Comparison of ENCODE assay signal across 9 mouse cellular contexts in the genomic region with DNA sequence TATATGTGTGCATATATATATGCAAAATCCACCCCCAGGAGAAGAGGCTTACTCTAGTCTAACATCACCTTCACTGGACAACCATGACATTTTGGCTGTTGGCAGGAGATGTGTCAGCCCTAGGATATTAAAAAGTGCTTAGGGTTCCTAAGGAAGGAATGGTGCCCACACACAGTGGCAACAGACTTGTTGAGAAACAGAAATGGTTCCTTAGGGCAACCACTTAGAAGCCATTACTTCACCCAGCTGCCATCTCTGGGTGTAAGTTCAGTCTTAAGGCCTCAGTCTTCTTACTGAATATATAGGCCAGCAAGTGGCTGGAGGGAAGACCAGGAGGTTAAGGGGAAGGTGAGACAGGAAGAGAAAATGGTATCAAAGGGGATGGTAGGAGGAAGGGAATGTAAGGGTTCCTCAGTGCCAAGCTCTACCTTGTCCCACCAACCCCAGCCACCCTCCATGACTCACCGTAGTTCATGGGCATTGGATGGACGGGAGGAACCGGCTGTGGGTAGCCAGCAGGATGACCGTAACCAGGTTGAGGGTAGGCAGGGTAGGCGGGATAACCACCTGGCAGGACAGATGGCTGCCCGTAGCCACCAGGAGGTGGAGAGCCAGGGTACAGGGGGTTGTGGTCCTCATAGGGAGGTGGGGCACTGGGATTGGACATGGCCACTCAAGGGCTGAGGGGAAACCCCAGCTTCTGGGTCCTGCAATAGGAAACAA. TPM values are rescaled to one million over a fixed set of nuclear protein-coding genes. Genes with fewer than 3 reads are reported as not detected.
A peak's percentile ranks its signal among the peaks of the same experiment; 100 is the strongest.
DNase-seq lines count a peak whose midpoint lies in the region; ATAC-seq and TF ChIP-seq lines count a peak whose summit lies in the region.
"Had no signal": no experiment of that assay in that cellular context is flagged by ENCODE, and none has a peak within 500 bp of the region (broad histone marks: within the 10 kb centered on the region; RNA-seq: fewer than 3 reads in every experiment).

No protein-coding gene starts in this region.

- peak overlapping the region; percentile 99 for H3K27ac ChIP-seq in heart, embryonic 11.5 days (ENCODE audit: low read depth, low read length)
- H3K27ac ChIP-seq in forebrain, embryonic 16.5 days (ENCODE audit: low read length) = peak overlapping the region; percentile 69
- peak overlapping the region; percentile 96 for H3K27ac ChIP-seq in liver, postnatal 0 days (ENCODE audit: low read depth)
- H3K27ac ChIP-seq in thymus, adult 2 months (ENCODE audit: control insufficient read depth, insufficient read depth, low read length) = no peak overlapping the region

- no peak for TF ChIP-seq POLR2A in thymus, adult 2 months (IDR thresholded peaks at IDR 0.05; ENCODE audit: control insufficient read depth, extremely low read depth, insufficient read depth, low read length, poor library complexity)

- DNase-seq in heart, adult 8-10 months (ENCODE audit: low spot score) = no peak
- peak; percentile 74 for DNase-seq in adipocyte (ENCODE audit: low spot score)
- no peak for DNase-seq in liver, postnatal 0 days
- DNase-seq in left cerebral cortex, postnatal 4 days = no peak
- DNase-seq in frontal cortex, postnatal 14 days (ENCODE audit: low spot score in 2 of 2) = no peak
- no peak for DNase-seq in thymus, adult 2 months

- no peaks in the 10 kb centered on the region for H3K27me3 ChIP-seq in heart, embryonic 11.5 days (ENCODE audit: control insufficient read depth, insufficient read depth, low read length)
- H3K27me3 ChIP-seq in forebrain, embryonic 16.5 days (replicated peaks; ENCODE audit: control insufficient read depth, insufficient read depth, low read length) = no peaks in the 10 kb centered on the region
- no peaks in the 10 kb centered on the region for H3K27me3 ChIP-seq in liver, postnatal 0 days (ENCODE audit: insufficient read depth, low read length)
- no peaks in the 10 kb centered on the region for H3K27me3 ChIP-seq in thymus, adult 2 months (ENCODE audit: control insufficient read depth, insufficient read depth, low read length)

- WGBS in heart, embryonic 11.5 days (ENCODE audit: insufficient replicate concordance) = 77% methylated on average over 6 of the region's 6 CpGs
- 92% methylated on average over 6 of the region's 6 CpGs for WGBS in forebrain, embryonic 16.5 days
- WGBS in liver, postnatal 0 days (ENCODE audit: insufficient replicate concordance) = 65% methylated on average over 6 of the region's 6 CpGs
- WGBS in thymus, adult 2 months = 94% methylated on average over 6 of the region's 6 CpGs

- H3K36me3 ChIP-seq in heart, embryonic 11.5 days (ENCODE audit: control insufficient read depth, insufficient read depth, low read length) = peaks cover 14% of the 10 kb centered on the region
- peaks cover 4% of the 10 kb centered on the region; the same call in 1 of the 2 replicates for H3K36me3 ChIP-seq in forebrain, embryonic 16.5 days (ENCODE audit: control insufficient read depth, insufficient read depth)
- H3K36me3 ChIP-seq in liver, postnatal 0 days (replicated peaks; ENCODE audit: insufficient read depth, low read length) = peaks cover 24% of the 10 kb centered on the region
- no peaks in the 10 kb centered on the region for H3K36me3 ChIP-seq in thymus, adult 2 months (ENCODE audit: control insufficient read depth, insufficient read depth, low read length)

- peak overlapping the region; percentile 67 for H3K4me2 ChIP-seq in heart, embryonic 11.5 days
- no peak overlapping the region for H3K4me2 ChIP-seq in forebrain, embryonic 16.5 days (ENCODE audit: low read length)
- peak overlapping the region; percentile 74 for H3K4me2 ChIP-seq in liver, postnatal 0 days (ENCODE audit: low read depth, low read length)

- no peaks in the 10 kb centered on the region for H3K9me3 ChIP-seq in heart, embryonic 11.5 days (replicated peaks; ENCODE audit: control insufficient read depth, low read length)
- H3K9me3 ChIP-seq in forebrain, embryonic 16.5 days (ENCODE audit: control insufficient read depth, low read length) = no peaks in the 10 kb centered on the region
- no peaks in the 10 kb centered on the region for H3K9me3 ChIP-seq in liver, postnatal 0 days (ENCODE audit: low read length)

- intact Hi-C loops in left cerebral cortex, postnatal 4 days (cut with DNase I) = loop anchor here (10.0 kb wide), 1 partner anchor 160 kb away; no protein-coding TSS in a partner anchor

- peak overlapping the region; percentile 33 for H3K4me3 ChIP-seq in heart, embryonic 11.5 days (ENCODE audit: low read depth, low read length)
- H3K4me3 ChIP-seq in forebrain, embryonic 16.5 days (replicated peaks; ENCODE audit: low read length) = no peak overlapping the region
- 0 out of 2 replicates have a peak overlapping the region, but pooled peaks have one; percentile 40 for H3K4me3 ChIP-seq in liver, postnatal 0 days (ENCODE audit: low read depth, low read length)
- H3K4me3 ChIP-seq in thymus, adult 2 months (ENCODE audit: control insufficient read depth, insufficient read depth, low read length) = no peak overlapping the region

- no peak for ATAC-seq in heart, embryonic 11.5 days (replicated peaks; ENCODE audit: insufficient number of reproducible peaks, low FRiP score, low TSS enrichment)
- no peak for ATAC-seq in forebrain, embryonic 16.5 days
- ATAC-seq in liver, postnatal 0 days = no peak; the same call in 1 of the 2 replicates

- peaks cover 80% of the 10 kb centered on the region for H3K4me1 ChIP-seq in heart, embryonic 11.5 days (ENCODE audit: control insufficient read depth, insufficient read depth, low read length)
- peaks cover 18% of the 10 kb centered on the region for H3K4me1 ChIP-seq in forebrain, embryonic 16.5 days (replicated peaks; ENCODE audit: control insufficient read depth, insufficient read depth, low read length)
- peaks cover 41% of the 10 kb centered on the region for H3K4me1 ChIP-seq in liver, postnatal 0 days (ENCODE audit: insufficient read depth)
- H3K4me1 ChIP-seq in thymus, adult 2 months (replicated peaks; ENCODE audit: control insufficient read depth, insufficient read depth, low read length) = 0 out of 2 replicates have a peak, but pooled peaks cover 8% of the 10 kb centered on the region

- 0 out of 2 replicates have a peak, but pooled peaks have one; percentile 2 for TF ChIP-seq CTCF in liver, postnatal 0 days (IDR thresholded peaks at IDR 0.05; ENCODE audit: low read depth)
- no peak for TF ChIP-seq CTCF in thymus, adult 2 months (IDR thresholded peaks at IDR 0.05; ENCODE audit: borderline replicate concordance, control insufficient read depth, extremely low read depth, insufficient read depth, low read length, poor library complexity)

- no peak for TF ChIP-seq EP300 in liver, postnatal 0 days (IDR thresholded peaks at IDR 0.05; ENCODE audit: low read depth)

- peak overlapping the region; percentile 63; the same call in 1 of the 2 replicates for H3K9ac ChIP-seq in heart, embryonic 11.5 days (ENCODE audit: low read depth, low read length)
- no peak overlapping the region for H3K9ac ChIP-seq in forebrain, embryonic 16.5 days (replicated peaks; ENCODE audit: low read depth, low read length)
- peak overlapping the region; percentile 72 for H3K9ac ChIP-seq in liver, postnatal 0 days (replicated peaks)

RNA-seq across cellular contexts. Expression of gene Pnkd, which starts 10.2 kb away (rescaled TPM):
- 225 and 231 TPM in 2 replicates for polyA plus RNA-seq in heart, embryonic 11.5 days (2014; fragmentation: Nextera tagmentation; extraction: Ambion mirVana)
- total RNA-seq in heart, adult 8-10 months (2022) = 100 to 1,000 TPM; 125 to 142 (median 135) TPM
- polyA plus RNA-seq in forebrain, embryonic 16.5 days (2015; fragmentation: Nextera tagmentation; extraction: Ambion mirVana) = 98.4 and 105 TPM in 2 replicates
- 46.7 and 50.0 TPM in 2 replicates for polyA plus RNA-seq in liver, postnatal 0 days (2015; fragmentation: Nextera tagmentation; extraction: Ambion mirVana)
- 10 to 100 TPM; 98.6 to 99.4 TPM for total RNA-seq in left cerebral cortex, postnatal 4 days (2021)
- polyA plus RNA-seq in thymus, adult 2 months (2012; rRNA removed) = 41.1 and 50.1 TPM in 2 replicates

RNA-seq across cellular contexts. Expression of gene Aamp, which starts 10.4 kb away (rescaled TPM):
- 173 and 193 TPM in 2 replicates for polyA plus RNA-seq in heart, embryonic 11.5 days (2014; fragmentation: Nextera tagmentation; extraction: Ambion mirVana)
- 100 to 1,000 TPM in 2 of 4 experiments, 10 to 100 TPM in 2; 95.4 to 107 (median 99.6) TPM for total RNA-seq in heart, adult 8-10 months (2022)
- 216 and 225 TPM in 2 replicates for polyA plus RNA-seq in forebrain, embryonic 16.5 days (2015; fragmentation: Nextera tagmentation; extraction: Ambion mirVana)
- 105 and 109 TPM in 2 replicates for polyA plus RNA-seq in liver, postnatal 0 days (2015; fragmentation: Nextera tagmentation; extraction: Ambion mirVana)
- 100 to 1,000 TPM; 122 to 124 TPM for total RNA-seq in left cerebral cortex, postnatal 4 days (2021)
- polyA plus RNA-seq in thymus, adult 2 months (2012; rRNA removed) = 183 and 201 TPM in 2 replicates

RNA-seq across cellular contexts. Expression of gene Tmbim1, which starts 10.5 kb away (rescaled TPM):
- 29.2 and 37.1 TPM in 2 replicates for polyA plus RNA-seq in heart, embryonic 11.5 days (2014; fragmentation: Nextera tagmentation; extraction: Ambion mirVana)
- total RNA-seq in heart, adult 8-10 months (2022) = 10 to 100 TPM; 40.4 to 45.1 (median 44.2) TPM
- polyA plus RNA-seq in forebrain, embryonic 16.5 days (2015; fragmentation: Nextera tagmentation; extraction: Ambion mirVana) = 6.9 and 7.7 TPM in 2 replicates
- 18.5 and 18.7 TPM in 2 replicates for polyA plus RNA-seq in liver, postnatal 0 days (2015; fragmentation: Nextera tagmentation; extraction: Ambion mirVana)
- 1 to 10 TPM; 5.2 to 5.3 TPM for total RNA-seq in left cerebral cortex, postnatal 4 days (2021)
- 55.5 and 69.2 TPM in 2 replicates for polyA plus RNA-seq in thymus, adult 2 months (2012; rRNA removed)

RNA-seq across cellular contexts. Expression of gene Gpbar1, which starts 16.5 kb away (rescaled TPM):
- polyA plus RNA-seq in heart, embryonic 11.5 days (2014; fragmentation: Nextera tagmentation; extraction: Ambion mirVana) = 0.83 and 1.0 TPM in 2 replicates
- not detected for total RNA-seq in heart, adult 8-10 months (2022)
- 0.20 TPM in 1 of 2 replicates, not detected in the other for polyA plus RNA-seq in forebrain, embryonic 16.5 days (2015; fragmentation: Nextera tagmentation; extraction: Ambion mirVana)
- polyA plus RNA-seq in liver, postnatal 0 days (2015; fragmentation: Nextera tagmentation; extraction: Ambion mirVana) = 0.20 and 0.22 TPM in 2 replicates
- not detected for total RNA-seq in left cerebral cortex, postnatal 4 days (2021)
- 0.40 and 1.3 TPM in 2 replicates for polyA plus RNA-seq in thymus, adult 2 months (2012; rRNA removed)
- total RNA-seq: left cerebral cortex, adult 8-10 months had no signal

RNA-seq across cellular contexts. Expression of gene Arpc2, which starts 59.0 kb away (rescaled TPM):
- 387 and 411 TPM in 2 replicates for polyA plus RNA-seq in heart, embryonic 11.5 days (2014; fragmentation: Nextera tagmentation; extraction: Ambion mirVana)
- 100 to 1,000 TPM; 111 to 149 (median 137) TPM for total RNA-seq in heart, adult 8-10 months (2022)
- 413 and 455 TPM in 2 replicates for polyA plus RNA-seq in forebrain, embryonic 16.5 days (2015; fragmentation: Nextera tagmentation; extraction: Ambion mirVana)
- polyA plus RNA-seq in liver, postnatal 0 days (2015; fragmentation: Nextera tagmentation; extraction: Ambion mirVana) = 238 and 254 TPM in 2 replicates
- 100 to 1,000 TPM; 333 to 372 TPM for total RNA-seq in left cerebral cortex, postnatal 4 days (2021)
- 263 and 279 TPM in 2 replicates for polyA plus RNA-seq in thymus, adult 2 months (2012; rRNA removed)

Comparison
In these comparisons a context has a peak if more than half of its experiments do, and no peak if none do; other contexts are left out.
1. H3K4me3 ChIP-seq: peak in heart, embryonic 11.5 days (single experiment) and liver, postnatal 0 days (single experiment); none in forebrain, embryonic 16.5 days (single experiment) and thymus, adult 2 months (single experiment).